Mouse (Mus musculus) erythroblast, adult 5-6 weeks (primary cell): ENCODE results near the gene Ntn1. TPM values are rescaled to one million over a fixed set of nuclear protein-coding genes. Genes with fewer than 3 reads are reported as not detected.

Experiments
- ATAC-seq: replicated peaks from 2 replicates; pipeline ENCODE4 v1.8.0; 2016; ENCODE audit warnings: moderate number of reproducible peaks, mild to moderate bottlenecking, moderate TSS enrichment, inconsistent platforms; ENCODE audit not compliant: poor library complexity, low FRiP score, severe bottlenecking
- total RNA-seq, 2 experiments: library from RNA; stranded (forward) in 1 of 2; stranded (reverse) in 1 of 2; fragments of 150-400 nt in 1 of 2; fragments of 200-764, 138-1000 nt in 1 of 2; gene quantifications; 2 replicates each; pipeline versions ENCODE4 v1.2.3 to v1.2.4; 2015 to 2017; ENCODE audit warnings: low replicate concordance in 2 of 2

Ntn1 gene
- total RNA-seq, 2 experiments from 2014 or later: not detected

DNA sequence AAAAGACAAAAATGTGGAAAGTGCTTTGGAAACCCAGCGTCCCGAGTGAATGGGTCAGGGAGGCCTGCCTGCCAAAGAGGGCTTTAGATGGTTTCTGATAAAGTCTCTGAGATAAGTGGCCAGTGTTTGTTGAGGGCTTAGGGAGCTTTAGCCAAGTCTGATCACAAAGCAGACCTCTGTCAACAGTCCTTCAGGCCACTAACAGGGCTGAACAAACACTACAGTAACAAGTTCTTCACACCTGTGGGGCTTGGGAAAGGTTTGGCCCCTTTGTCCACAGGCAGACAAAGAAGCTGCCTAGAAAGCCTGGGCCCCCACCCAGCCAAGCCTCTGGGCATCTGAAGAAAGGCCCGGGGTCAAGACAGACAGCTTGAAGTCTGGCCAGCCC is 114.9 kb downstream of the Ntn1 start:
- no peak for ATAC-seq

DNA sequence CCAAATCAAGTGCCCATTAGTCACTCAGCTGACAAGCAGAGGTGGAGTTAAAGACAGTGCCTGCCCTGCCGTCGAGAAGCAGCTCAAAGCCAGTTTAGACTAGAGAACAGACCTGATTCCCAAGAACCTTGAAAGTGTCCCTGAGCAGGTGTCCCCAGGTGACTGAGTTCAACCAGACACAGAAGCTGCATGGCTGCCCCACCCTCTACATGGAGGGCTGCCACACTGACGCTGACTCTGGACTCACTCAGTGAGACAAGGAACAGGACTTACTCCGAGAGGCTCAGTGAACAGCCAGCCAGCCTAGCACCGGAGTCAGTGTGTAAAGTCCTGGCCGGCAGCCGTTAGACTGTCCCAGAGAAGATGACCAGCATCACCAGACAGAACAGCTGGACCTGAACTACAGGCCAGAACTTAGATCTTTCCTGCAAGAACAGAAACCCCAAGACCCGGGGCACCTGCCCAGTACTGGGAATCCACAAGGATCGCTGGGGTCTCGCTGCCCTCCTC is 120.6 kb downstream of the Ntn1 start:
- ATAC-seq: no peak

DNA sequence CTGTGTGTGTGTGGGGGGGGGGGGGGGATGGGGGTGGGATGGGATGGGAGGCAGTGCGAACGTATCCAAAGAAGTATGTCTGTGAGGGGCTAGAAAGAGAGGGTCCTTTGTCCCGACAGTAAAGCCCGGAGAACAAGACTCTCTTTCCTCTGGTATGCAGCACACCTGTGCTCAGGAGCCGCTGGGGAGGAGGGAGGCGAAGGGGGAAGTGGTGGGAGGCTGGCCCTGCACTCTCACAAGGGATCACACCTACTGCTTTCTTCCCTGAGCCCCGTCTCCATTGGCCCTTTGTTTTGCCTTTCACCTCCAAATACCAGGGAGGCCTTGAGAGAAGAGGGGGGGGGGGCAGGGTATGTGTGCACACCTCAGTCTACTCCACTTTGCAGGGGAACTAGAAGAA is 123.7 kb downstream of the Ntn1 start:
- no peak for ATAC-seq

DNA sequence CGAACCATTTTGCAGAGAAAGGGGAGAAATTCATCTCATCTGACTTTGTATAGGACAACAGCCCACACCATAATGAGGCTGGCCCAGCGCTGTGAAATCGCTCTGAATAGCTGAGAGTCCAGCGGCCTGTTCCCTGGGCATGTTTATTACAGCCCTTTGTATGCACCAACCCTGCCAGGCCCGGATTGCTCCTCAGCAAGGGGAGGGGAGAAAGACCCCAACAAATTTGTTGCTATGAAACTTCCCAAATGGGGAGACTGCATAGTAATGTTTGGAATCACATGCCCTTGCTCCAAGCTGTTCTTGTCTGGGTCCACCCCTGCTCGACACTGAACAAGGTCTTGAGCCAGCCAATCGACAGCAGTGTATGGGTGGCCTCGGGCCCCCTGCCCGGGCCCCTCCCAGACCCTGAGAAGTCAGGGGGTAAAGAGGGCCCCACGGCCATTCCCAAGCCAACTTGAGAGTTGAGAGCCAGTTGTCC is 126.3 kb downstream of the Ntn1 start:
- no peak for ATAC-seq

DNA sequence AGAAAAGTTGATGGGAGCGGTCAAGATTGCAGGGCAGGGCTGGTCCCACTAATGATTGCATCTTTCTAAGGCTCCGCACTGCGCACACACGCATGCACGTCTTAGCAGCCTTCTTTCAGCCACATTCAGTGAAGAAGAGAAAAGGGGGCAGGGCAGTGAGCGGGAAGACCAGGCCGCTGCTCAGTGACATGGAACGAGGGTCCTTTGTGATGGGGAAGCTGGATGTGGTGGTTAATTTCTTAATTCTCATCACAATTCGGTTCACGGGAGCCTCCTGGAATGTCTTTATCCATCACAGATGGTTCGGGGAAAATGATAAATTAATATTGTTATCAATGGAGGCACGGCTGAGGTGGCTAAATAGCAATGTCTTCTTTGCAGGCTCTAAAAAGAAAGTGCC is 126.8 kb downstream of the Ntn1 start:
- ATAC-seq: no peak

DNA sequence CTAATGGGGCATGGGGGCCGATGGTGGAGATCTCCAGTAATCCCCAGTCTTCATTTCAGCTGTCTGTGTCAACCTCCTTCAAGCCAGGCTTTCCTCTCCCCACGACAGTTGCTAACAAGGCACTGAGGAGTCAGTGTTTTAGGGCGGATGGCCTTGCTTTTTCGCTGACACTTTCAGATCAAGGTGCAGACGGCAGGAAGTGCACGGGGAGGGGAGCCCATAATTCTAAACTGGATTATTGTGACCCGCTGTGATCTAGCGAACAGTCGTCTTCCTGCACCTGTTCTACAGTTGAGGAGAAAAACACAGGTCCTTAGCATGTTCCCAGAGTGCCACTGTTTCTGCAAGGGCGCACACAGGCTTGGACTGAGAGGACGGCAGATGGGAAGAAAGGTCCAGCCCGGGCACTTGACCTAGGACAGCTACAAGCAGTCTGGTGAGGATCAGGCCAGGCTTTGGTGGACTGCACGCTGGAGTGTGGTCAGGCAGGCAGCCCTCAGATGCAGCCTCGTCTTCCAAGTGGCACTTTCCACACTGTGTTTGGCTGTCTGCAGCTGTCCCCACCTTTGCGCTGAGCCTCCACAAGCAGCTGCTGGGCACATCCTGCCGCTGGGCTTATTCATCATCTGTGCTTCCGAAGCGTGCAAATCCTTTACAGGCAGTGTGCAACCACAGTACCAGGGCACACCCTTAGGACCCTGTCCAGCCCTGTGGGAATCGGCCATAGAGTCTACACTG is 129.7 kb downstream of the Ntn1 start:
- no peak for ATAC-seq

DNA sequence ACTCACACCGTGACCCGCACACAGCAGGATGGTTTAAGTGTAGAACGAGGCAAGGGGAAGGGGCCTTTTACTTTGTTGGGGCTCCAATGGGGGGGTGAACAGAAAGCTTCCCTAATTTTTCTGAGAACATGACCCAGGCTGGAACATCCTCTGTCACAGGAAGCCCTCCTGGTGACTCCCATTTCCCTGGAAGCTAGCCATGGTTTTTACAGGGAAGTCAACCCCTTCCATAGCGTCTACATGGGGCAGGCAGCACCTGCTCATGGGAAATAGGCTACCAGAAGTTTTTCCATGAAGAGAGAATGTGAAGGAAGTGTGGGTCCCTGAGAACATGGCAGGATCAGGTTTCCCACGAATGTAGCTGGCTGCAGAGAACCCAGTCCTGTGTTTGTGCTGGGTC is 136.3 kb downstream of the Ntn1 start:
- no peak for ATAC-seq

DNA sequence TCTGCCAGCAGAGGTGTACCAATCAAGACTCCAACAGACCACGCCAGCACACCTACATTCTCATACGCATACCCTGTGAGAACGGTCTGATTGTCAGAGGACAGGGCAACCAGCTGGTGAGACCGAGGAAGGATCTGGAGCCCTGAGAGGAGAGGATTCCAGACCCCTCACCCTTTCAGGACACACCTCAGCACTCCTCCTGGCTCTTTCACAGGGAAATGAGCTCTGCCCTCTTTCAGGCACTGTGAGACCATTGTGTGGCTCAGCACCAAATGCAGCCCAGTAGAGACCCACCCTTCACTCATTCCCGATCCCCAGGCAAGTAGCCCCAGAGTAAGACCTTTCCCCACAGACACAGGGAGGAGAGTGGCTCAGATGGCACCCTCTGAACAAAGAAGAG is 137.5 kb downstream of the Ntn1 start:
- ATAC-seq: no peak

DNA sequence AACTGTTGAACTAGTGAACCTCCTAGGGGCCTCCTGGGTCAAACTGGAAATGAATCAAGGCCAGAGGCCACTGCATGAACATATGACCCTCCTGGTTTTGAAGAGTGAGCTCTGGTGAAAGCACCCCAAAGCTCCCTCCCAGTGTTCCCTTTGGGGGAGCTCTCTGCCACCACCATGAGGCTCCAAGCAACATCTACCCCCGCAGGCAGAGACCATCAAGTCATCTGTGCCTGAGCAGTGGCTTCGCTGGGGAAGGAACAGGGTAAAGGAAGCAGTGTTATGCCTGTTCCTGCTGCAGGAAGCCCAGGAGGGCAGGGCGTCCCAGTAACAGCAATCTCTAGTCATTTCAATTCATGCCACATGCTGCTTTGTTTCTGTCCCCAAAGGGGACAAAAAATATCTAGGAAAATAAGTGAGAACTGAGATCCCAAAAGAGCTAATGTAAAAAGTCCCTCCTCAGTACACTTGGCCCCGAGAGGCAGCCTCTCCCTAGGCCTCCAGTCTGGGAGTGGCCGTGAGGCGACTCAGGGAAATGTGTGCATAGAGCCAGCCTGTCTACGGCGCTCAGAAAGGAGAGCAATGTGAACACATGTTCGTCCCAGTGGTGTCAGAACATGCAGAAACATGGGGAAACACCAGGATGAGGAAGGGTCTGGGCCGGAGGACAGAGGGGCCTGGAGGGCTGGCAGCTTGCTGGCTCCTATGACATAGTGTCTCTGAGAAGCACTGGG is 139.3 kb downstream of the Ntn1 start:
- ATAC-seq: no peak

DNA sequence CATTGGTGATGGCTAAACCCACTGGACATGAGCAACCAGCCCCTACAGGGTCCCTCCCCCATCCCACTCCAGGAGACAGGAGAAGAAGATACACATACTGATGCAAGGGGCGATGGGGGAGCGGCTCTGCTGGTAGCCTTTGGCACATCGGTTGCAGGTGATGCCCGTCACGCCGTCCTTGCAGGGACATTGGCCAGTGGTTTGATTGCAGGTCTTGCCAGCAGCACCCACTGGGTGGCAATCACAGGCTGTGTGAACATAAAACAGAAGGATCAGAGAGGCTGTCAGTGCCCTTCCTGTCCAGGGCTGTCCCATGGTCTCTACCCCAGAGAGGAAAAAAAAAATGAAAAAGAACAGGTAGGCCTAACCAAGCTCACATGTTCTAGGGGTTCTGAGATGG is 140.2 kb downstream of the Ntn1 start:
- ATAC-seq: no peak

DNA sequence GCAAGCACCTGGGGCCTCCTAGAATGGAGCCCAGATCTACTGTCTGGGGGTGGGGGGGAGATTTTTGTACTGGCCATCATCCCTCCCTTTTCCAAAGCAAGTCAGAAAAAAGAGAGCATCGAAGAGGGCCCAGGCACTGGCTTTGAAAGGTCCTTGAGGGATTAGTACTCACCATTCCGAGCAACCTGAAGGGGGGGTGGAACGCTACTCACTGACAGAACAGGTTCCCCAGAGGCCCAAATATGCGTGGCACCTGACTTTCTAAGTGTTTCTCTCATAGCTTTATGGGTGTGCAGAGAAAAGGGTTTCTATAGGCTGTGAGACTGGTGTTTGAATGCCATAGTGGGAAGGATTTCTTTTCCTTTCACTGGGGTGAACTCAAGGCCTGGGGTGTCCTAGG is 142.1 kb downstream of the Ntn1 start:
- ATAC-seq: no peak

DNA sequence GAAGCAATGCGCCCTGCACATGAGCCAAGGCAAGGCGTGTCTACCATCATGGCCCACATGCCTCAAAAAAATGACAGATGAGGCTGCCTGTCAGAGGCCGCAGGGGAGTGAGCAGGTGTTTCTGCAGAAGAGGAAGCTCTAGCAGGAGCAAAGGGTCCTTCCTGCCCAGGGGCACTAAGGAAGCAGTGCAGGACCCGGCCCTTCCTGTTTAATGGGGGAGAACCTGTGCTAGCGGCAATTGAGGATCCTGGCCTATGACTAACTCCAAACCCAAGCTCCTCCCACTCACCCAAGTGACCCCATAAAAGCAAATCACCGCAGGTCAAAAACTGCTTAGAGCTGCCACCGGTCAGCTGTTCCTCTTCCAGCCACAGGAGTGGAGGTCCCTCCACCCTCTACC is 147.1 kb downstream of the Ntn1 start:
- no peak for ATAC-seq

DNA sequence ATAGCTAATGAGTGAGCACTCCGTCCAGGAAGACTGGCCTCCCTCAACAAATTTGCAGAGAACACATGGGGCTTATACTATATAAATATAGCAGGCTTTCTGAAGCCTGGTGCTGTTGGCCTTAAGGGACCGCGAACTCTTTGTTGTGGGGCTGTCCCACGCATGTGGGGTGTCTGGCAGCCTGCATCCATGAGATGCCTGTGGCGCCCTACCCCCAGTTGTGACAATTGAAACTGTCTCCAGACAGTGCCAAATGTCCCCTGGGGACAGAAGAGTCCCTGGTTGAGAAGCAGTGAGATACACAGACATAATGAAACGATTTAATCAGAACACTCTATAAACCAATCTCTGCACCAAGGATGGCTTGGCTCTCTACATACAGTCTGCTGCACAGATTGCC is 150.5 kb downstream of the Ntn1 start:
- ATAC-seq: no peak

DNA sequence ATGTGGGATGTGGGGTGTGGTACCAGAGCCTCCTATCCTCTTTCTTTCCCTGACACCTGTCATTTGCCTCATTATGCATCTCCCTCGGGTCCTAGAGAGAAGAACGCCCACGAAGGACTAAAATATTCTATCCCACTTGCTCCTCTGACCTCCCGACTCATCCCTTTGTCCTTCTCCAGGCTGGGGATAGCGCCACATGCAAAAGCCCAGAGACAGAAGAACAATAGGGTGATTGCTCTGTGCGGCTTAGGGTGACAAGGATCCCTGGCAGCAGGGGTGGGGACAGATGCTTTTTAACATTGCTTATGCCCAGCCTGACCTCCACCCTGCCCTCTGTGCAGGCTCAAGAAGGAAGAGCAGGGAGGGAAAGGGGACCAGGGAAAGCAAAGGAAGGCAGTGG is 152.7 kb downstream of the Ntn1 start:
- no peak for ATAC-seq

DNA sequence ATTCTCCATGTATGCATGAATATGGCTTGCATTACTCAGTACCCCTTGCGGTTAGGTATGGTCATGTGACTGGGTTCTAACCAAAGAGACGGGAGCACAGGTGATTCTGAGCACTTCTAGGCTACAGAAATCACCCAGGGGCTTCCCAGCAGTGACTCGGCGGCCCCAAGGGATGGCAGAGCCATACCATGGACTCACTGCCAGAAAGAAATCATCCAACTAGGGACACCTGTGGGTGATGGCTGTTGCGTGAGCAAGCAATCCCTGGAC is 155.7 kb downstream of the Ntn1 start:
- ATAC-seq: no peak

DNA sequence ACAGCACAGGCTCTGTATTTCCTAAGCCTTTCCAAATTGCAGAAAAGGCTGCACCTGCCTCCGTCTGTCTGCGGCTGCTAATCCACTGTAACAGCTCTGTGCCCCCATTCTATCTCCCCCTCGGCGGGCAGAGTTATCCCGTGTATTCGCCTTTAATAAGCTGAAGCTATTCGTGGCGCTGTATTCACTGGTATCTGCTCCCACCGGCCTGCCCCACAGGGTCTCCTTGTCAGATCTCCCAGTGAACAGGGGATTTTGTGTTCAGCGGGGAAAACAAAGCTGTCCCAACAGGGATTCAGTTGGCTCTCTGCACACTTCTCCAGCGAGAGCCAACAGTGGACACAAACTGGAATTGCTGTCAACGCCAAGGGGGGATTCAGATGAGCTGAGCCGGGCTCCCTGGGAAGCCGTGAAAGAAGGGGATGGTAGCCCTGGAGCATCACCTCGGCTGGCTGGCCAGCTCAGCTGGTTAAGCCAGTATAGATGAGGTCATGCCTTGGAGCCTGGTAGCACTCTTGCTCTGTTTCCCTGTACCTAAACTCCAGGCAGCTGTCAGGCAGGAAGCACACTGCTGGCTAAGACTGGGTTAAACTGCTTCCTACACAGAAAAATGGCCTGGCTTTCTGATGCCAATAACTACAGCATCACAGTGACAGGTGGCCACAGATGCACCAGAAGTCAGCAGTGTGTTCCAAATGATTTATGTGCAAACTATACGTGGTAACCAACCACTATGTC is 156.2 kb downstream of the Ntn1 start:
- ATAC-seq: no peak

DNA sequence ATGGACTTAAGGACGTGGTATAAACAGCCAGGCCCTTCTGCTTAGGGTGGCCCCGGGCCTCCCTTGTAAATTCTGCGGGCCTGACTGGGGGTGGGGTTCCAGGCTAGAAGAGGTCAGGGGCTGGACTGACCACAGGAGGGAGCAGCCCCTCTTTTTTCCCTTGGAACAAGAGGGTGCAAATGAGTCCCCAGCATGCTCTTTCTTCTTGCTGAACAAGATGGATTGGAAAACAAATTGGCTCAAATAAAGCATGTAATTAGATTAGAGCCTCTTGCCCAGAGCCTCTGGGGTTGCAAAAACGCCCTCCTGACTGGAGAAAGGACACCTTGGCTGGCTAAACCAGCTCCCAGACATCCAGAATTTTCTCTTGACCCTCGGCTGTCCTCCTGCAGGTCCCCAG is 160.9 kb downstream of the Ntn1 start:
- no peak for ATAC-seq

DNA sequence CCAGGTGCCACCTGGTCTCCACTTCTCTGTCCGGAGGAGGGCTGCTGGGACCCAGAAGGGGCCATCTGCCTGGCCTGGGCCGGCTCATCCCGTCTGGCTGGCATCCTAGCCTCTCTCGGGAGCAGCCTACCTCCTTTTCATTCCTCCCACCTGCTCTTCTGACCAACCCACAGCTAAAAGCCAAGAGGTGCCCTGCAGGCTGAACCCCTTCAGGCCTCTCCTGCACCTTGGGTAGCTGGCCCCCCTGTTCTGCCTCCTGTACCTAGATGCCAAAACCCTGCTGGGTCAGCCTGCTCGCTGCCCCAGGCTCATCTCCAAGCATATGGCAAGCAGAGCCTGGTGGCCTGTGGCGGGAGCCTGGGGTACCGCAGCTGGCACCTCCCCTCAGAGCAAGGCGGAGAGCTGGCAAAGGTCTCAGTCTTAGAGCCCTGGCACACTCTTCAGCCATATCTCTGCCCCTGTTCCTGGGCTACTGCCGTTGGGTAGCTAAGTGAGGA is 167.1 kb downstream of the Ntn1 start:
- no peak; the same call in 1 of the 2 replicates for ATAC-seq

DNA sequence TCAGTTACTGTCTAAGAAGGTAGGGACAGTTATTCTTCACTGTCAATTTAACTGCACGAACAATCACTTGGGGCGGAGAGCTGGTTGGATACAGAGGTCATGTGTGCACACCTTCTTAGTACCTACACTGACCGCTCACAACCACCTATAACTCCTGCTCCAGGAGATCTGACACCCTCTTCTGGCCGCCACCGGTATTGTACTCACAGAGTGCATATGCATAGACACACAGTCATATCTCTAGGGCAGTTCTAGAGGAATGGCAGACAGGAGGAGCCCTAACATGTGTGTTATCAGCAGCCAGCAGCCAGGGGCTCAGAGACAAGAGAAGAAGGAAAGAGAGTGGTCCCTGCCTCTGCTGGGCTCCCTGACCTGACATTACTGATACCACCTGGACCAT is 169.1 kb downstream of the Ntn1 start:
- no peak for ATAC-seq

DNA sequence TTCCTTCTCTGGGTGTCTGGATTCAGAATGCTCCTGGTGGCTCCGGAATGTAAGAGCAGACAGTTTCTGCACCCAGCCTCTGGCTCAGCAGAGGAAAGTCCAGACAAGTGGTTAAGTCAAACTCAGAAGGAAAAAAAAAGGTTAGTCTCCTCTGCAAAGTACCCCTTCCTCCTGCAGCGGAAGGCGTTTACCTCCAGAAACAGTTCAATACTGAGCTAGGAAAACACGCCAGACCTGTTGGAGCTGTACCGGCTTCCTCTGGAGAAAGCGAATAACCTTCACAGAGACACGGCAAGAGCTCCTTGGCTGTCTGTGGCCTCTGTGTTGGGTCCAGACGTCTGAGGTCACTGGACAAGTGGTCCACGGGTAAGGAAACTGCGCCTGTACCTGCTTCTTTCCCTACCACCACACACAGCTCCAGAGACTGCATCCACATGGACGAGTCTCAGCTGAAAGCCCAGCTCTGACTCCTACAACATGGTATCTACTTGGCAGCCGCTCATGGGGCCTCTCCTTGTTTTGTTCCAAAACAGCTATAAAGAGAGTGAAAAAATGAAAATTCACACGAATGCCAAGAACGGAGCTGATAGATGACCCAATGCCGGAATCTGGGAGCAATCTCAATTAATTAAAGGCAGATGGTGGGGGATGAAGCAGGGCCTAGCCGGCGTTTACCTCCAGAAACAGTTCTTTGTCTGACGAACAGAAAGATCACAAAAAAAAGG is 171.5 kb downstream of the Ntn1 start:
- ATAC-seq: no peak
